Mouse (Mus musculus) thymus, postnatal 36 days (tissue): Measurements from ENCODE around the gene Sat2.
"Not testable (repeated sequence)": the region's sequence is repeated elsewhere in the genome, so short reads cannot be mapped to it uniquely, and the experiment has no call there.

ENCODE experiments used
- DNase-seq, 2 experiments: peaks; one replicate each; pipeline ENCODE4 v3.0.0; 2022; ENCODE audit warnings: mixed read lengths in 2 of 2

The Sat2 gene

DNA sequence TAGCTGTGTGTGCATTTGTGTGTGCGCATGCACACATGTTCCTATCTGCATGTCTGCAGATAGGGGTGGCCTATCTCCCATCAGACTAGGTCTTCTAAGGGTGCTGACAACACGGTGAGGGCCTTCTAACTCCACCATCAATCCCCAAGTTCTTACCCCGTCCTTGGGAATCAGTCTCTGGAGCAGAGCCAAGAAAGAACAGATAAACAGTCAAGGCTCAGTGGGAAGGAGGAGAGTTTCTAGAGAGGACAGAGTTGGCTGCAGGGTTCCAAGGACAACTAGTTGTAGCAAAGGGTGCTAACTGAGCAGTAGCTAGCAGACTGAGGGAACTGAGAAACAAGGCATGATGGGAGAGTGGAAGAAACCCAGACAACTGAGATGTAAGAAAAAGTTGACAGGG is 20.1 kb upstream of the Sat2 start:
- no peak for DNase-seq

DNA sequence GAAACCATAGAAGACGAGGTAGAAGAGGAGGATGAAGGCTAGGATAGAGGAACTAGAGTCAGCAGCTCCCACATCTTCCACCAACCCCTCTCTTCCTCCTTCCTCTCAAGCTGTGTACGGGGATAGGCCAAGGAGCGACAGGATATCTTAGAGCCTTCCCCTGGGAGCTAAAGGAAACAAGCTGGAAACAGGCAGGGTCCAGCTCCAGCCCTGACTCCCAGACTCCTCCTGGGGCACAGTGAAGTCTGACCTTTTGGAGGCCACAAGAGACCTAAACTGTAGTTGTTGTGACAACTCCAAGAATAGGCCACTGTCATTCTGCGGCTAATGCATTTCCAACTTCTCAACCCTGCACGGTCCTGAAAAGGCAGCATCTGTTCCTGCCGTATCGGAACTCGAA is 18.3 kb upstream of the Sat2 start:
- no peak for DNase-seq

DNA sequence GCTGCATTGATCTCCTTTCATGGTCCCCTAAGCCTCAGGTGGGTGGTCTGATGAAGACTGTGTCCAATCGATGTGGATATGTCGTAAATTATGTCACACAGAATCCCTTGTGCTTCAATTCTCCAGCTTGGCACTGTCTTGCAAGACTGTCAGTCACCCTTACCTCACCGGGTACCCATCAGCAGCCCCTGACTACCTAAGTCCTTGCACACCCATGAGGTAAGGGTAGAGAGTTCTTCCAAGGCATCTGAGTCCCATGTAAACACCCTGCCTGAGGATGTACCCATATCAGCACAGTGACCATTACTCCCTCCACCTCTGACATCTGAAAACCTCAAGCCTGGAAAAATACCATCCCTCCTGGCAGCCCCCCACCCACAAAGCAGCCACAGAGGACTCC is 17.5 kb upstream of the Sat2 start:
- no peak for DNase-seq

DNA sequence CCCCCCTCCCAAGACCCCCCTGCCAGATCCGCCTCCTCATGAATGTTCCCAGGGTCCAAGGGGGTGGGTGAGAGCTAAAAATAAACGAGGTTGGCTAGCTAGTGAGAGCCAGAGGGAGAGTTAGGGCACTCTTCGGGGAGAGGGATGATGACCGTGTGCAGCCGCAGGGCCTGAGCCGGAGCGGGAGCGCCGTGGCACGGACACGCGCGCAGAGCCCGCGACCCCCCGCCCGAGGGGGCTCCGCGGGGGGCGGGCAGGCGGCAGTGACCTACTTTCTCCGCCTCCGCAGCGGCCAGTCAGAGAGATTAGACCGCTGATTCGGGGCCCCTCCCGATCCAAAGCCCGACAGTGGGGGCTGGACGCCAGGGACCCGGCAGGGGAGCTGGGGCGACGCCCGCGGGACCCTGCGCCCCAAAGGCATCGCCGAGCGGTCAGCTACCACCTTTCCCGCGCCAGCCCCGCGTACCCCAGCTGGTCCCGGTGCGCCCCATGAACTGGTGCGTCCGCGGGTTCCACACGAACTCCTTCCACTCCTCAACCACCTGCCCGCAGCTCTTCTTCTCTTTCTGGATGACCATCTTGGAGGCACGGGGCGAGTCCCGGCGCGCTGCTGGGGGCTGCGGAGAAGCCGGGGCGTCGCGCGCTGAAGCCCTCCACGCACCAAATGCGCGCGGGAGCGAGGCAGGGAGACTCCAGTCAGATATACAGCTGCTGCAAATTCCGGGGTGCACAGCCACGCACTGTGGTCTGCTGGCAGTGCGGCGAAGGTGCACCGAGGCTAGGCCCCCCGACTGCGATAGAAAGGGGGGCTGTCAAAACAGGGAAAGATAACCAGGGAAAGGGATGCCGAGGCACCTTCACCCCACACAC is 16.8 kb upstream of the Sat2 start:
- peak in 1 of 2 experiments; percentile 47 for DNase-seq

DNA sequence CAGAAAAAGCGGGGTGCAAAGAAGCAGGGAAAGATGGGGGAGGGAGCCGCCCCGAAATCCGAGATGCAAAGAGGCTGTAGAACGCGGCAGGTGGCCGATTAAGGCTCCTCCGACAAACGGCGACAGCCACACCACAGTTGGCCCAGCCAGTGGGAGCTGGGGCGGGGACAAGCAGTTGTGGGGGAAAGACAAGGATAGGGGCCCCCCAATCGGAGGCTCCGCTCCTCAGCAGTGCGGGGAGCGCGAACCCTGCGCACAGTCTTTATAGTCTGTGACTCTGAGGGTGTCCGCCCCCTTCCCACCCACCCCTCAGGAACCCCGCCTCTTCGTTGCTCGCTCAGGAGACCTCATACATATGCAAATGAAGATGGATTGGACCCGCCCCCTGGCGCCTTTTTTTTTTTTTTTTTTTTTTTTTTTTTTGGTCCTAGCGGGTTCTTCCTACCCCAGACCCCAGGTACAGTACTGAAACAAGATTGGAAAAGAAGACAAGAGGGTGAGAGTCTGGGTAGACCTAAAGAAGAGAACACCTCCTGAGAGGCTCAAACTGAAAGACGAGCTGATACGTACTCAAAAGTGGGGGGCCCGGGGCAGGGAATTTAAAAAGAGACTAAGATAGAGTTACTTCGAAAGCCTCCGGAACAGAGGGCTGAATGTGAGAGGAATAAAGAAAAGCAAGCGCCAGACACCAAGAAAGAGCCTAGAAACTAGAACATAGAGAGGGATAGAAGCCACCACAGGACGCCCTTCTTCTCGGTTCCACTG is 15.9 kb upstream of the Sat2 start, which contains the start of gene Atp1b2:
TSS of gene Atp1b2 (minus strand) at position 217 of the 765 bp plus-strand sequence.
- DNase-seq: peak; percentile 74 to 81

DNA sequence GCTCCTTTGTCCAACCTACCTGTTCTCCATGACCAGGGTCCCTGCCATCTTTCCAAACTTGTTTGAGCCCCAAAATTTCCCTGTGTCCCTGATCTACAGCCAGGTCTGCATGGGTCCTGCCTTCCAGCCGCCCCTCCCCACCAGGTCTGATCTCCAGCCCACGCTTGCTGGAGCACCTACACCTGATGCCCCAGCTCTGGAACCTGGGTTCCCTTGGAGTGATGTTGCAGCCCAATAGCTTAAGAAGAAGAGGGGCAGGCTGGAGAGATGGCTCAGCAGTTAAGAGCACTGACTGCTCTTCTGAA is 15.4 kb upstream of the Sat2 start:
- DNase-seq: peak in 1 of 2 experiments; percentile 23

DNA sequence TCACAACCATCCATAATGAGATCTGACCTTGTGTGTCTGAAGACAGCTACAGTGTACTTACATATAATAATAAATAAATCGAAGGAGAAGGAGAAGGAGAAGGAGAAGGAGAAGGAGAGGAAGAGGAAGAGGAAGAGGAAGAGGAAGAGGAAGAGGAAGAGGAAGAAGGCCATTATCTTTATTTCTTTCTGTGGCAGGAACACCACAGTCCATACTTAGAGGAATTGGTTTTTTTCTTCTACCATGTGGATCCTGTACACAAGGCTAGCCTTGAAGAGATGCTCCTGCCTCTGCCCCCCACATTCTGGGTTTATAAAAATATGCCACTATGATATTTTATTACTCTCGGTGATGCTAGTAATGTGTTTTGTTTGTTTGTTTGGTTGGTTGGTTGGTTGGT is 15.0 kb upstream of the Sat2 start:
- DNase-seq: no peak

DNA sequence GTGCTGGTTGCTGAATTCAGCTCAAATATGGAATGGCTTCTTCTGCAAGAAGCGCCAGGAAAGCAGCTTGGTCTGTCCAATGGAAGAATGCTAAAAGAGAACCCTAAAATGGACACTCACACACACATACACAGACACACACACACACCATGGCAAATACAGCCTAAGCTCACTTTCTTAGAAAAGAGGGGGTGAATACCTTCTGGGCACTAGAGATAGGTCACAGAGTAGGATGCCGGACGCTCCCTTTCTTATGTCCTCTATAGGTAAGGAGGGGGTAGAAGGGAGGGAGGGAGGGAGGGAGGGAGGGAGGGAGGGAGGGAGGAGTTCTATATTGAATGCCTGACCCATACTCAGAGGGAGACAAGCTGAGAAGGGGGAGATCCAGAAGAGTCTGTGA is 13.3 kb upstream of the Sat2 start:
- DNase-seq: no peak

DNA sequence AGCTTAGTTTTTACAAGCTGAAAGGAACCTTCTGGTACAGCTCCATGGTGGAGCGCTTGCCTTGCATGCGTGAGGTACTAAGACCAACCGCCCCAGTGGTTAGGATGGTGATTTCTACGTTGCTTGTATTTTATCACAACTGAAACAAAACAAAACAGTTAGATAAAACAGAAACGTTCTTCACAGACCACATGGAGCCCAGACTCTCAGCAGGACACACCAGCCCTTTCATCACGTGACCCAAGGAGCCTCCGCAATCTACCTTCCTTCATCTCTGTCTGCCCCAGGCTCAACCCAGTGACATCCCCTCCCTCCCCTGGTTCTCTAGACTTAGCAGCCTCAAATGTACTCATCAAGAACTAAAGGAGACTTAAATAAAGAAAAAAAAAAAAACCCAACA is 12.4 kb upstream of the Sat2 start:
- no peak for DNase-seq

DNA sequence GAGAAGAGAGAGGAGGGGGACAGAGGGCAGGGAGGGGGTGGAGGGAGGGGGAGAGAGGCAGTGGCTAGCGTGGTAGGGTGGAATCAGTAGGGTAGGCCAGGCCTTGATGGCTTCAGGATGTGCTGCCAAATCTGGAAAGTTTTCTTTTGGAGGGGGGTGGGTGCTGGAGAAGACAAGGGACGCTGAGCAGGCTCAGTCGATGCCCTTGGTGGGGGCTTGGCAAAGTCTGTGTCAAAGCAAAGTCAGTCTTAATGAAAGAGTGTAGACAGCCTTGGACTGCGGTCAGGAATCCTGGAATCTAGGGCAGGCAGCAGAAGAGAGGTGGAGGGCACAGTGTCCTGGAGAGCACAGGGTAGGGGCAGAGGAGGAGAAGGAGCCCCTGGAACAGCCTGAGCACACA is 10.9 kb upstream of the Sat2 start:
- no peak for DNase-seq

DNA sequence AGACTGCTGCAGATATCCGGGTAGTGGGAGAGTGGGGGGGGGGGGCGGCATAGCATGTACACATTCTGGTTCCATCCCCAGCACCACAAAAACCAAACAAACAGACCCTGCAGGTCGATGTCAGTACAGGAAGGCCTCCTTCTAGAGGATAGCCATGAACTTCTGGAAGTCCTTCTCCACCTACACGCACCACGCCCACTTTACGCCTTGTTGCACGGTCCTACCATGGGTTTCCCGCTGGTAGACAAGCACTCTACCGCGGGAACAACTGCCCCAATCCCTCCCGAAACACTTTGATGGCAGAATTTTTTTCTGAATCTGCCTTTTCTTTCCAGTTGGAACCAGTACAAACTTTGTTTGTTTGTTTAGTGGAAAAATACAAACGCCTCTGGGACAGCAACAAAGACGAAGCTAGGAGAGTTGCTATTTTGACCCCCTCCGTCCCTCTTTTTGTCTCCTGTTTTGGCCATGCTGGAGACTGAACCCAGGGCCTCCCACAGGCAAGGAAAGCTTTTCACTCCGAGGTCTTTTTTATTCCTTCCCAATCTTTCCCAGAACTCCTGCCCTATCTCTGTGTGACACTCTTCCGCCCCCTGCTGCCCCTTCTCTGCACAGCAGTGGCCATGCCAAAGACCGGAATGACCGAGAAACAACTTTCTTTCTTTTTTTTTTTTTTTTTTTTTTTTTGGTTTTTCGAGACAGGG is 8.1 kb upstream of the Sat2 start:
- peak; percentile 66 to 74 for DNase-seq

DNA sequence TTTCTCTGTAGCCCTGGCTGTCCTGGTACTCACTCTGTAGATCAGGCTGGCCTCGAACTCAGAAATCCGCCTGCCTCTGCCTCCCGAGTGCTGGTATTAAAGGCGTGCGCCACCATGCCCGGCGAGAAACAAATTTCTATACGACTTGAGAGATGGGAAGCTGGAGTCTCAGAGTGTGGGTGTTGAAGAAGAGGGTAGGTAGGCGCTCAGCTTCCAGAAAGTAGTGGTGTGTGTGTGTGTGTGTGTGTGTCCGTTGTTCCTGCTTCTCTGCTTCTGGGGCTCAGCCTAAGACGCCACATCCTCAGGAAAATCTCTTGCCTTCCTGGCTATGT is 7.6 kb upstream of the Sat2 start:
- DNase-seq: not testable (repeated sequence)

DNA sequence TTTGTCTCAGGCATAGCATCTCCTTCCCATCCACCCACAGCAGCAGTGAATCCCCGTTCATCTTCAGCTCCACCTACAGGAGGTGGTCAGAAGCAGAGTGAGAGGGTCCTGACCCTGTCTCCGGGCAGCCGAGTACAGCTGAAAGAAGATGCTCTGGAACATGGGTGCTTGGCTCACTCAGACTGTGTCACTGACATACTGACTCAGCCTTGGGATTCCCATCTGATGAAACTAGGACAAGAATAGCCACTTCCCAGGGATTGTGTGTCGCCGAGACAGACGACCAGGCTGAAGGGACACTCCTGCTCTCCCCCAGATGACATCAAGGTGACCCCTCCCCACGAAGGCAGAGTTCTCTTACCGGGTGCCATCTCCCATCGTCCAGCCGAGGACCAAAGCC is 5.0 kb upstream of the Sat2 start:
- no peak for DNase-seq

DNA sequence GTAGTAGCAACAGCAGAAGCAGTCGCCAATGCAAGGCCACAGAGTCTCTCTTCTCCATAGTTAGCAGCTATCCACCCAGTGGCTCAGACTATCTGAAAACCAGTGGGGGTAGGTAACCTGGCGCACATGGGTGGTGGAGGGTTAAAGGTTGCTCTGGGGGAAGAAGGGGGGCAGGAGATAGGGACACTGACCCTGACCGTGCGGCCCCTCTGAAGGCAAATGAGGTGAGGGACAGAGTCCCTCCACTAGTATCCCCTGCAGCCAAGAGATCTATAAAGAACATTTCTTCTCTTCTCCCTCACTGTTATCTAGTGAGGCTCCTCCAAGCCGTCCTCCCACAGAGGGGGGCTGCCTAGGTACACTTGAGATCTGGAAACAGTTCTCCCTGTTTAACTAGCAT is 4.0 kb upstream of the Sat2 start, which contains the start of gene Shbg:
TSS of gene Shbg (minus strand) at position 101 of the 400 bp plus-strand sequence.
- DNase-seq: no peak

DNA sequence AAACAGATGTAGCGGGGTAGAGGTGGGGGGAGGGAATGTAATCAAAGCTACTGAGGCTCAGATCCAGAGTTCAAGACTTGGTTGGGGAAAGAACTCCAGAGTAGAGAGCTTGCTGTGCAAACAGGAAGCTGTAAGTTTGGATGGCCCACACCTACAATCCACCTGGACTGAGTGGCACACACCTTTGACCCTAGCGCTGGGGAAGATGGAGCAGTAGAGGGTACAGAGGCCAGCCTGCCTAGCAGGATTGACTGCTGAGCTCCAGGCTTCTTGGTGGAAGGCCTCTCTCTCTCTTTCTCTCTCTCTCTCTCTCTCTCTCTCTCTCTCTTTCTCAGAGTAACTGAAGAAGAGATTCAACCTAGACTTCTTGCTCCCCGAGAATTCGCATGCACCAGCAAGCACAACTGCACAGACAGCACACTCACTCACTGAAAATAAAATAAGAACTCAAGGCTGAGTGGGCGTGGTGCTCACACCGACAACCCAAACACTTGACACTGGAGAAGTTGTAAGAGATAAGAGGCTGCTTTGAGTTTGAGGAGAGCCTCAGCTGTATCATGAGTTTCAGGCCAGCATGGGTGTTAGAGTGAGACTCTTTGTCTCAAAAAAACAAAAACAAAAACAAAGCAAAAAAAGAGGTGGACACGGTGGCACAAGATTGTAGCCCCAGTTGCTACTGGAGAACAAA is 1.3 kb upstream of the Sat2 start:
- DNase-seq: no peak

DNA sequence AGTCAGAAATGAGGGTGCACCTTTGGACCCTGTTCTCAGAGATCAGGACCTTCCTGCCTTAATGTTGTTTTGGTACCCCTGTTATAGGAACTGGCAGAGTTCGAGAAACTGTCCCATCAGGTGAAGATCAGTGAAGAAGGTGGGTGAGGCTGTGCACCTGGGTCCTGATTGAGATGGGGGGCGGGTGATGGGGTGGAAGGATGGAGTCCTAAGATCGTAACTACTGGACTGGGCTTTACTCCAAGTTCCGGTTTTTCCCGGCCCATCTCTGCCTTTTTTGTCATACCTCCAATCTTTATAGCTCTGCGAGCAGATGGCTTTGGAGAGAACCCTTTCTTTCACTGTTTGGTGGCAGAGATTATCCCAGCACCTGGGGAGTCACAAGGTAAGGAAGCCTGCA is 582 bp downstream of the Sat2 start:
- DNase-seq: no peak

DNA sequence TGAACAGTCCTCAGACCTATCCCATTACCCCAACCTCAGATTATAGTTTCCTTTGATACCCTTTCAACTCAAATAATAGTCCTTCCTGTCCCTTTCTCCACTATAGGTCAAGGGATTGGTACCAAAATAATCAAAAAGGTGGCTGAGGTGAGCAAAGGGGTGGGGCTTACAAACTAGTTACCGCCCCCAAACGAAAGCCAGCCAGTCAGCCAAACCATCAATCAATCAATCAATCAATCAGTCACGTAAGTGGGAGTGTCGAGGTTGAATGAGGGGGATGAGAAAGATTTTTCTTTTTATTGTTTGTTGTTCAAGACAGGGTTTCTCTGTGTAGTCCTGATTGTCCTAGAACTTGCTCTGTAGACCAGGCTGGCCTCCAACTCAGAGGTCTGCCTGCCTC is 1.2 kb downstream of the Sat2 start:
- DNase-seq: no peak

DNA sequence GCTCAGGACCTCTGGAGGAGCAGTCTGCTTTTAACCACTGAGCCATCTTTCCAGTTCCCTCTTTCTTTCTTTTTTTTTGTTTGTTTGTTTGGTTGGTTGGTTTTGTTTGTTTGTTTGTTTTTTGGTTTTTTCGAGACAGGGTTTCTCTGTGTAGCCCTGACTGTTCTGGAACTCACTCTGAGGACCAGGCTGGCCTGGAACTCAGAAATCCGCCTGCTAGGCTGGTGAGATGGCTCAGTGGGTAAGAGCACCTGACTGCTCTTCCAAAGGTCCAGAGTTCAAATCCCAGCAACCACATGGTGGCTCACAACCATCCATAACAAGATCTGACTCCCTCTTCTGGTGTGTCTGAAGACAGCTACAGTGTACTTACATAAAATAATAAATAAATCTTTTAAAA is 2.5 kb downstream of the Sat2 start:
- DNase-seq: not testable (repeated sequence)

DNA sequence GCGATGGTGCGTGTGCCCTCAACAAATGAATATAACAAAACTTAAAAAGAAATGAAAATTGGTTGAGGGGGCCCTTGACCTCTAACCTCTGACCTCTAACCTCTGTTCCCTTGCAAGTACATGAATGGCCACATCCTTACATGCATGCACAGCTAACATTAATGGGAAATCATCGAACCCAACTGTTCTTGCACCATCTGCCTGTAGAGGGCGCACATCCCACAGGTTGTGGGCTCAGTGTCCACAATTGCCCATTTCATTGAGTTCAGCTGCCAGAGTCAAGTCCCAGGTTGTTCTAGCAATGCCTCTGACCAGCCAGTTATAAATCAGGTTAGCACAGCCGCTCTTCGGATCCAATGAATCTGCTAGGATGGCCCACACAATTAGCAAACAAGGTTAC is 6.5 kb downstream of the Sat2 start:
- peak; percentile 58 to 65 for DNase-seq

DNA sequence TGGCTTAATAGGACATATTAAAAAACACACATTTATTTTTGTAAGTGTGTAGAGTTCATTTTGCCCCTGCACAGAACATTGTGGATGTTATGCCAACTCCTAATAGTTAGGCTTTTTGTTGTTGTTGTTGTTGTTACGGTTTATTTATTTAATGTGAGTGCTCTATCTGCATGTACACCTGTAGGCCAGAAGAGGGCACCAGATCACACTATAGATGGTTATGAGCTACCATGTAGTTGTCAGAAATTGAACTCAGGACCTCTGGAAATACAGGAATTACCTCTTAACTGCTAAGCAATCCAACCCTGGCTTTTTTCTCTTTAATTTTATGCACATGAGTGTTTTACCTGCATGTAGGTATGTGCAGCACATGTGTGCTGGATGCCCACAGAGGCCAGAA is 8.0 kb downstream of the Sat2 start:
- DNase-seq: no peak

DNA sequence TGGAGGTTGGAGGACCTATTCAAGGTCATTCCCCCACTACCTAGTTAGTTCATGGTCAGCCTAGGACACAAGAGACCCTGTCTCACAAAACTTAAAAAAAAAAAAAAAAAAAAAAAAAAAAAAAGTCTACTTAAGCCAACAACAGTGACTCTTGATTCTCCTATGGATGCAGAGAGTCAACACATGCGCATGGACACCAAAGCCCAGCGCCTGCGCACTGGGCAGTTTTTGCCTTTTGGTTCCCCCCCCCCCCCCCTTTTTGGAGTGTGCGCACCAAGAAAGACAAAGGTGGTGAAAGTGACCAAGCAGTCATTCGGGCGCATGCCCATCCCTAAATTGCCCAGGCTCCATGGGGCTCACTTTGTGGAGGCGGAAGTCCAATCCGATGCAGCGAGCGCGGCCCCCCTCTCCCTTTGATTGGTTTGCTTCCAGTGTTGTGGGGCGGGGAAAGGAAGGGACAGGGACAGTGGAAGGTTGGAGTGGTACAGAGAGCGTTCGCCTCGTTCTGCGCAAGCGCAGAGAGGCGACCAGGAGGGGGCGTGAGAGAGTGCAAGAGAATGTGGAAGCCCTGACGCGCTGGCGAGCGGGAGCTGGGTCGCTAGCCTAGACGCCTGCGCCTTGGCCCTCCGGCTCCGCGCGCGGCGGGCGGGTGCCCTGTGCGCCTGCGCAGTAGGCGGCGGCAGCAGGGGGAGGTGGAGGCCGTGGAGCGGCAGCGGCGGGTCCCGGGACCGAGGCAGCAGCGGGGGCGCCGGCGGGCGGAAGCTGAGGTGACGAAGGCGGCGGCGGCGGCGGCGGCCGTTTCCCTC is 10.7 kb downstream of the Sat2 start, which contains the start of gene Fxr2:
TSS of gene Fxr2 (plus strand) at position 707 of the 806 bp plus-strand sequence.
- DNase-seq: peak; percentile 100
